Mouse (Mus musculus): ENCODE data around the gene Prrc2c. TPM values are rescaled to one million over a fixed set of nuclear protein-coding genes. Genes with fewer than 3 reads are reported as not detected.
"Not testable (repeated sequence)": the region's sequence is repeated elsewhere in the genome, so short reads cannot be mapped to it uniquely, and the experiment has no call there.

Gene Prrc2c
- polyA plus RNA-seq, 1 experiment from 2014 or later: 107 TPM

DNA sequence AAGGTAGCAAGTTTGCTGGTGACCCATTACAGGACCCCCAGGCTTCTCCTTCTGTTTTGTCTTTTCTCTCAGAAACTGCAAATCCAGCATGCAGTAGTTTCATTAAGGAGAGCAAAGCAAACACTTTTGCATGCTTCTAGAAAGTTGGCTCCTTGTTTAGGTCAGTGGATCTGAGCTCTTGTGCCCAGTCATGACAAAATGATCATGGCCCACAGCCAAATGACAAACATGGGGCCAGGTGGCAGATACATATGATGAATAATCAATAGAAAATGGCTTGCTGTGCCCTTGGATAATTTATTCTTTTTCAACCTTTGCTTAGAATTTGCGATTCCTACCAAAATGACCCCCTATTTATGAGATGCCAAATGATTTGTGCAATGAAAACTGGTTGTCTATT, 100.5 kb downstream of the Prrc2c start:
- no peak for TF ChIP-seq CTCF (IDR thresholded peaks at IDR 0.05; ENCODE audit: low read depth)
- no peak for DNase-seq (ENCODE audit: low spot score)

DNA sequence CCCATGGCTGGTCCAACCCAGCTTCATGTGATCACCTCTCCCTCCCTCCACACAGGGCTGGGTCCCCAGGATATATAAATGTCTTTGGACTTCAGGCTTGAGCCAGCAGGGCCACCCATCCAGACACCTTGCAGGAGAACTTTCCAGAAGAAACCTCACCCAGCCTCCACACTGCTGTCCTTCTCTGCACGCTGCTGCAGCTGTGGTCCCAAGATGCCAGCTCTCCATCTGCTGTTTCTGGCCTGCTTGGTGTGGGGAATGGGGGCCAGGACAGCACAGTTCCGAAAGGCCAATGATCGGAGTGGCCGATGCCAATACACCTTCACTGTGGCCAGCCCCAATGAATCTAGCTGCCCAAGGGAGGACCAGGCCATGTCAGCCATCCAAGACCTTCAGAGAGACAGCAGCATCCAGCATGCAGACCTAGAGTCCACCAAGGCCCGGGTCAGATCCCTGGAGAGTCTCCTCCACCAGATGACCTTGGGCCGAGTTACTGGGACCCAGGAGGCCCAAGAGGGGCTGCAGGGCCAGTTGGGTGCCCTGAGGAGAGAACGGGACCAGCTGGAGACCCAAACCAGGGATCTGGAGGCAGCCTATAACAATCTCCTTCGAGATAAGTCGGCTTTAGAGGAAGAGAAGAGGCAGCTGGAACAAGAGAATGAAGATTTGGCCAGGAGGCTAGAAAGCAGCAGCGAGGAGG, 101.2 kb downstream of the Prrc2c start, which contains the start of gene Myoc:
TSS of gene Myoc (plus strand) at position 105 of the 700 bp plus-strand sequence.
- Histone ChIP-seq H3K9me3 (replicated peaks; ENCODE audit: low read length) (no peaks in the 10 kb centered on the region), H3K9ac (ENCODE audit: low read depth, low read length) (no peak within 1 kb of the TSS), H3K4me2 (ENCODE audit: low read length) (no peak within 1 kb of the TSS), H3K4me3 (replicated peaks; ENCODE audit: low read depth, low read length) (no peak within 1 kb of the TSS), H3K27ac (no peak within 1 kb of the TSS), H3K36me3 (ENCODE audit: insufficient read depth, low read length) (no peaks in the 10 kb centered on the region), H3K27me3 (ENCODE audit: insufficient read depth, low read length) (no peaks in the 10 kb centered on the region), H3K4me1 (replicated peaks; ENCODE audit: insufficient read depth, low read length) (no peaks in the 10 kb centered on the region)
- ATAC-seq (replicated peaks; ENCODE audit: low FRiP score, low read depth): no peak
- 78% methylated on average over 10 of the region's 10 CpGs for WGBS
- DNase-seq (ENCODE audit: low spot score): no peak
- TF ChIP-seq CTCF (IDR thresholded peaks at IDR 0.05; ENCODE audit: low read depth): no peak

More for the DNA sequence above, 100.5 kb downstream of the Prrc2c start:
- Histone ChIP-seq H3K27ac (no peak overlapping the region), H3K9ac (ENCODE audit: low read depth, low read length) (no peak overlapping the region), H3K36me3 (ENCODE audit: insufficient read depth, low read length) (no peaks in the 10 kb centered on the region), H3K4me3 (replicated peaks; ENCODE audit: low read depth, low read length) (no peak overlapping the region), H3K4me1 (replicated peaks; ENCODE audit: insufficient read depth, low read length) (no peaks in the 10 kb centered on the region), H3K27me3 (ENCODE audit: insufficient read depth, low read length) (no peaks in the 10 kb centered on the region), H3K4me2 (ENCODE audit: low read length) (no peak overlapping the region), H3K9me3 (replicated peaks; ENCODE audit: low read length) (no peaks in the 10 kb centered on the region)
- ATAC-seq (replicated peaks; ENCODE audit: low FRiP score, low read depth): no peak
- 96% methylated on average over 1 of the region's 1 CpGs for WGBS

DNA sequence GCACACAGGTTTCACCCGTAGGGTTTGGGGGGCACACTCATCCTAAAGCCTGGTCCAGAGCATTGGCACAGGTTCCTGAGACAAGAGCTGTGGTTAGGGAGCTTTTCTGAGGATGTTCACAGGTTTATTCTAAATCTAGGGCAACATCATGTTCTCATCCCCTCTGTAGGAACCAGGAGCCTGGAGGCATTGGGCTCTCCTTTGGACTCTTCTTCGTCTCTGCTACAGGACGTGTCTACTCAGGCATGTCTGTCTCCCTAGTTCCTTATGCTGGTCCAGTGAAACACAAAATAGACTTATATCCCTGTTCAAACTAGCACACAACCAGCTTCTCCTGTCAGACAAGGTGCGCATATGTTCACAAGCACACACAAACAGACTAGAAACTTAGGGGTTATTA, 101.8 kb downstream of the Prrc2c start:
- Histone ChIP-seq H3K27me3 (ENCODE audit: insufficient read depth, low read length) (no peaks in the 10 kb centered on the region), H3K4me2 (ENCODE audit: low read length) (no peak overlapping the region), H3K9me3 (replicated peaks; ENCODE audit: low read length) (no peaks in the 10 kb centered on the region), H3K36me3 (ENCODE audit: insufficient read depth, low read length) (no peaks in the 10 kb centered on the region), H3K4me1 (replicated peaks; ENCODE audit: insufficient read depth, low read length) (no peaks in the 10 kb centered on the region), H3K4me3 (replicated peaks; ENCODE audit: low read depth, low read length) (no peak overlapping the region), H3K27ac (no peak overlapping the region), H3K9ac (ENCODE audit: low read depth, low read length) (no peak overlapping the region)
- ATAC-seq (replicated peaks; ENCODE audit: low FRiP score, low read depth) (no peak), DNase-seq (ENCODE audit: low spot score) (no peak)
- TF ChIP-seq CTCF (IDR thresholded peaks at IDR 0.05; ENCODE audit: low read depth): no peak
- WGBS: 85% methylated on average over 4 of the region's 4 CpGs

DNA sequence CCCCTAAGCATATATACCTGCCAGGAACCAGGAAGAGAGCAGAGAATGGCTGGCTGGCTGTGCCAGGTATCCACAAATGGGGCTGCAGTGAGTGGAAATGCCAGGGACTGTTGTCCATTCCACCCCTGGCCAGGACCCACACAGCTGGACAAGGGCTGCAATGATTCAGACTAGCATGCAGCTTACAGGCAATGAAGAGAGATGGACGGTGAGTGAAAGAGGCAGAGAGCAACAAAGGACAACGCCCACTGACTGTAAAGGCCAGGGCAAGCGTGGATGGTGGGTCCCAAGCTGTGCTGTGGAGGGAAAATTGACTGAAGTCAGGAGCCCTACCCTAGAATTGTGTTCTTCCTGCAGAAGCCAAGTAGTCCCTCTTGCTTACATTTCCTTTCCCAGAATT, 103.8 kb downstream of the Prrc2c start:
- H3K4me3 ChIP-seq (replicated peaks; ENCODE audit: low read depth, low read length): no peak overlapping the region
- no peak overlapping the region for H3K4me2 ChIP-seq (ENCODE audit: low read length)
- H3K9me3 ChIP-seq (replicated peaks; ENCODE audit: low read length): no peaks in the 10 kb centered on the region
- H3K27ac ChIP-seq: no peak overlapping the region
- DNase-seq (ENCODE audit: low spot score): no peak
- no peaks in the 10 kb centered on the region for H3K4me1 ChIP-seq (replicated peaks; ENCODE audit: insufficient read depth, low read length)
- no peaks in the 10 kb centered on the region for H3K36me3 ChIP-seq (ENCODE audit: insufficient read depth, low read length)
- WGBS: 61% methylated on average over 3 of the region's 3 CpGs
- TF ChIP-seq CTCF (IDR thresholded peaks at IDR 0.05; ENCODE audit: low read depth): no peak
- H3K27me3 ChIP-seq (ENCODE audit: insufficient read depth, low read length): no peaks in the 10 kb centered on the region
- ATAC-seq (replicated peaks; ENCODE audit: low FRiP score, low read depth): no peak
- no peak overlapping the region for H3K9ac ChIP-seq (ENCODE audit: low read depth, low read length)

DNA sequence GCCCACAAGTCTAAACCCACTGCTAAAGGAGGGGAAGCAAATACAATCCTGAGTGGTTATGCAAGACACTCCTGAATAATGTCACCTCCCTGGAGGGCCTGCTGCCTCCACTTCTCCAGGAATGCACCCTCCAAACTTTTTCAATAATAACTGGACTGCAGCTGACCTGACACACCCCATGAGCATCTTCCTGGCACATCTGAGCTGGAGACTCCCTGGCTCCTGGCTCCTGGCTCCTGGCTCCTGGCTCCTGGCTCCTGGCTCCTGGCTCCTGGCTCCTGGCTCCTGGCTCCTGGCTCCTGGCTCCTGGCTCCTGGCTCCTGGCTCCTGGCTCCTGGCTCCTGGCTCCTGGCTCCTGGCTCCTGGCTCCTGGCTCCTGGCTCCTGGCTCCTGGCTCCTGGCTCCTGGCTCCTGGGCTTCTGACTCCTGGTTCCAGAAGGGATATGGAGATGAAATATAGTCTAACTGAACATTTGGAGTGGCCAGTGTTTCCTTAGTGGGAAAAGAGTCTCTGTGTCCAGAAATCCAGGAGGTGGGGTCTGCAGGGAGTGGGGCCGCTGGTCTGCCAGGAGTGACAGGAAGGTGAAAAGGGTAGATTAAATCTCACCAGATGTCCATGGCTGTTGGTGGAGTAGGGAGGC, 104.9 kb downstream of the Prrc2c start:
- not testable (repeated sequence) for H3K27ac ChIP-seq; H3K4me1 ChIP-seq (replicated peaks; ENCODE audit: insufficient read depth, low read length); H3K9me3 ChIP-seq (replicated peaks; ENCODE audit: low read length); H3K4me2 ChIP-seq (ENCODE audit: low read length); H3K36me3 ChIP-seq (ENCODE audit: insufficient read depth, low read length); H3K9ac ChIP-seq (ENCODE audit: low read depth, low read length); DNase-seq (ENCODE audit: low spot score); H3K27me3 ChIP-seq (ENCODE audit: insufficient read depth, low read length); H3K4me3 ChIP-seq (replicated peaks; ENCODE audit: low read depth, low read length); ATAC-seq (replicated peaks; ENCODE audit: low FRiP score, low read depth)
- WGBS: 27% methylated on average over 1 of the region's 1 CpGs

DNA sequence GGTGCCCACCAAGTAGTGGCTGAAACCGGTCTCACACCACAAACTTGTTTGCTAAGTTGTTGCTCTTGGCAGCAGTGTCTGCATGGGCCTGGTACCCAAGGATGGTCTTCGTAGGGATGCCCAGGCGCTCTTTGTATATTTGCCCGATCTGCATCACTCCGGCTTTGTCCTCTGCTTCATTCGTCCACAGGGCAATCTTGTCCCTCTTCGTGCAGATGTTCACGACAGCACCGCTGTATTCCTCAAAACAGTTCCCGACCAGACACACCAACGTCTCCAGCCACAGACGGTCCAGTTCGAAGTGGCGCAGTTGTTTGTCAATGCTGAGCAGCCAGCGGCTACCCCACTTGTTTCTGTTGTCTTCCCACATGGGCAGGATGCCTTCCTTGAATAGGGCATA, 112.0 kb downstream of the Prrc2c start:
- not testable (repeated sequence) for H3K4me1 ChIP-seq (replicated peaks; ENCODE audit: insufficient read depth, low read length); H3K27ac ChIP-seq; ATAC-seq (replicated peaks; ENCODE audit: low FRiP score, low read depth); H3K9me3 ChIP-seq (replicated peaks; ENCODE audit: low read length); H3K27me3 ChIP-seq (ENCODE audit: insufficient read depth, low read length); DNase-seq (ENCODE audit: low spot score); H3K9ac ChIP-seq (ENCODE audit: low read depth, low read length); H3K4me3 ChIP-seq (replicated peaks; ENCODE audit: low read depth, low read length); H3K4me2 ChIP-seq (ENCODE audit: low read length); H3K36me3 ChIP-seq (ENCODE audit: insufficient read depth, low read length)
- WGBS: 96% methylated on average over 15 of the region's 15 CpGs

DNA sequence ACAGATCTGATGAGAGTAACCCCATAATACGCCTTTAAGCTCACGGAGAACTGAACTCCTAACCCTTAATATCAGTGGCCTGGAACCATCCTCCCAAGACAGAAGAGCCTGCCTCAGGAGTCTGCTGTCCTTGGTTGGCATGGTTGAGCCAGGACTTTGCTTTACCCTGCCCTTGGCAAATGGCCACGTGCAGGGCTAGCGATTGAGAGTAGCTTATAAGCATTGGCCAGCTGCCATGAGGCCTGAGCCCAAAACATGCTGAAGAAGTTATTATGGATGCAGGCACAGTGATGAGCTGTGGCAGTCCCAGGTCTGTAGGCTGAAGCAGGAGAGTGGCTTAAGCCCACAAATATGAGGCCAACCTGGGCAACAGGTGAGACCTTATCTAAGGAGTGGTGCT, 112.5 kb downstream of the Prrc2c start:
- ATAC-seq (replicated peaks; ENCODE audit: low FRiP score, low read depth); H3K27me3 ChIP-seq (ENCODE audit: insufficient read depth, low read length); H3K4me2 ChIP-seq (ENCODE audit: low read length); H3K36me3 ChIP-seq (ENCODE audit: insufficient read depth, low read length); H3K9me3 ChIP-seq (replicated peaks; ENCODE audit: low read length); H3K4me3 ChIP-seq (replicated peaks; ENCODE audit: low read depth, low read length); H3K4me1 ChIP-seq (replicated peaks; ENCODE audit: insufficient read depth, low read length); H3K27ac ChIP-seq; DNase-seq (ENCODE audit: low spot score); H3K9ac ChIP-seq (ENCODE audit: low read depth, low read length): not testable (repeated sequence)
- WGBS: 81% methylated on average over 4 of the region's 4 CpGs

Data from kidney, postnatal 0 days (tissue).